Mouse (Mus musculus) limb, embryonic 14.5 days (tissue): ENCODE results near the gene Tnfaip8l2. TPM values are rescaled to one million over a fixed set of nuclear protein-coding genes. Genes with fewer than 3 reads are reported as not detected.

Experiments
- ATAC-seq: fragments of 200-750 bp; cut with Nextera tagmentation; 2 replicates; pipeline ENCODE4 v1.8.0; 2017; ENCODE audit warnings: low read depth, moderate number of reproducible peaks, moderate TSS enrichment; ENCODE audit not compliant: low FRiP score
- DNase-seq: peaks from one replicate; pipeline ENCODE4 v3.0.0-alpha.2; 2015; ENCODE audit warnings: low spot score
- H3K27ac ChIP-seq: fragments of 300-500 bp; sonication (generic); replicated peaks from 2 replicates; pipeline ENCODE4 v1.5.1; 2014; ENCODE audit warnings: low read depth, mild to moderate bottlenecking, low read length, moderate library complexity, mixed read lengths
- H3K27me3 ChIP-seq: fragments of 300-500 bp; sonication (generic); 2 replicates; pipeline ENCODE4 v1.6.1; 2014; ENCODE audit warnings: low read length, mixed read lengths; ENCODE audit not compliant: control insufficient read depth, insufficient read depth
- H3K36me3 ChIP-seq: fragments of 300-500 bp; sonication (generic); 2 replicates; pipeline ENCODE4 v1.6.1; 2014; ENCODE audit warnings: mild to moderate bottlenecking, low read length, moderate library complexity, mixed read lengths; ENCODE audit not compliant: control insufficient read depth, insufficient read depth
- H3K4me1 ChIP-seq: fragments of 300-500 bp; sonication (generic); 2 replicates; pipeline ENCODE4 v1.6.1; 2014; ENCODE audit warnings: antibody characterized with exemption, low read length, mixed read lengths; ENCODE audit not compliant: control insufficient read depth, insufficient read depth
- H3K4me2 ChIP-seq: fragments of 300-500 bp; sonication (generic); replicated peaks from 2 replicates; pipeline ENCODE4 v1.6.1; 2014; ENCODE audit warnings: low read depth, mild to moderate bottlenecking, low read length, moderate library complexity; ENCODE audit not compliant: severe bottlenecking
- H3K4me3 ChIP-seq: fragments of 300-500 bp; sonication (generic); replicated peaks from 2 replicates; pipeline ENCODE4 v1.5.1; 2014; ENCODE audit warnings: low read length
- H3K9ac ChIP-seq: fragments of 300-500 bp; sonication (generic); 2 replicates; pipeline ENCODE4 v1.6.1; 2014; ENCODE audit warnings: mild to moderate bottlenecking, low read depth, low read length, moderate library complexity; ENCODE audit not compliant: severe bottlenecking
- H3K9me3 ChIP-seq: fragments of 300-500 bp; sonication (generic); 2 replicates; pipeline ENCODE4 v1.6.1; 2016; ENCODE audit warnings: low read length; ENCODE audit not compliant: control insufficient read depth
- POLR2A ChIP-seq: fragments of 200-500 bp; IDR thresholded peaks from 2 replicates; pipeline ENCODE4 v1.8.0; 2012; ENCODE audit warnings: inconsistent platforms, mild to moderate bottlenecking, moderate library complexity, borderline replicate concordance; ENCODE audit not compliant: insufficient read depth, insufficient read length; ENCODE audit errors: extremely low read depth
- WGBS: fragments of 180-500 bp; shearing (Covaris S2); extraction: QIAGEN DNeasy Blood & Tissue Kit; methylation state at CpG from one replicate; pipeline ENCODE4 v1.1.7; 2014; 5-methylcytosine and 5-hydroxymethylcytosine counted together
- microRNA-seq: library from miRNA; unstranded; fragments of <30 nt; microRNA quantifications from one replicate; pipeline ENCODE4, GENCODE M21; 2016
- polyA plus RNA-seq, 2 experiments: library from polyadenylated mRNA; depleted of rRNA in 1 of 2; stranded (reverse) in 1 of 2; unstranded in 1 of 2; fragments of >200 nt; fragmentation: Nextera tagmentation in 1 of 2; extraction: Ambion mirVana in 1 of 2; gene quantifications; 2 replicates each; pipeline versions ENCODE4 v1.2.1 to v1.2.3; 2012 to 2014

The Tnfaip8l2 gene
- polyA plus RNA-seq, 2 experiments: 4.9 to 6.1 TPM

DNA sequence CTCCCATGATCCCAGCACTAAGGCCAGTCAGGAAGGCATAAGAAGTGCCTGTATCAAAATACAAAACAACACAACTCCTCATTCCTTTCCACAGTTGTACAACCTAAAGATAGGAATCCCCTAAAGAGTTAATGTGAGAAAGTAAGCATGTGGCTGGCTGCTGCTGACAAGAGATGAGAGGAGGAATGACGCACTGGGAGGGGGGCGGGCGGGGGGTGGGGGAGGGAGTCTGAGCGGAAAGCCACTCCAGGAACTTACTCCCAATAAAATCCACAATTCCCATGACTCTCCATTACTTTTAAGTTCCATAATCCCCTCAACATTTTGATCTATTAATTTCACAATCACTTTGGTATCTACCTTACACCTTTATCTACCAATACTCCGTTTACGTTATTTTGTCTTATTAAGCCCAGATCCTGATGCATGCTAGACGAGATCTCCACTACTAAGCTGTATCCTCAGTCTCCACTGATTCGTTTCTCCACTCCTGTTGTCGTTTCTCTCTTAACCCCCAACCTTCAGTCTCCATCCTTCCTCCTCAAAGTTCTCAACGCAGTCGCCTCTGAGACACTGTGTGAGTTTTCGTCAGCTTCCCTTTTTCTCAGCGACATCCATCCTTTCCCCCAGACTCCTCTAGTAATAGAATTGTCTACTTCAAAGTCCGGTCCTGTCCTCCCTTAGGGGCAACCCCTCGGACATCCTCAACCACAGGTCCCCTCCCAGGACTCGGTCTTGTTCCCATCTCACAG lies 36.4 kb downstream of the Tnfaip8l2 start:
- H3K4me3 ChIP-seq: peak overlapping the region; percentile 73
- no peaks in the 10 kb centered on the region for H3K27me3 ChIP-seq
- H3K27ac ChIP-seq: peak overlapping the region; percentile 75
- H3K4me1 ChIP-seq: peaks cover 11% of the 10 kb centered on the region
- H3K36me3 ChIP-seq: peaks cover 9% of the 10 kb centered on the region; the same call in 1 of the 2 replicates
- no peaks in the 10 kb centered on the region for H3K9me3 ChIP-seq
- peak overlapping the region; percentile 61 for H3K4me2 ChIP-seq
- H3K9ac ChIP-seq: peak overlapping the region; percentile 83
- TF ChIP-seq POLR2A: no peak
- WGBS: under 1% methylated on average over 16 of the region's 16 CpGs
- ATAC-seq (no peak), DNase-seq (no peak)

- DNase-seq (no peak), ATAC-seq (no peak)
- Histone ChIP-seq H3K27me3 (no peaks in the 10 kb centered on the region), H3K4me1 (peaks cover 9% of the 10 kb centered on the region), H3K36me3 (peaks cover 9% of the 10 kb centered on the region; the same call in 1 of the 2 replicates), H3K9me3 (no peaks in the 10 kb centered on the region), H3K27ac (no peak overlapping the region), H3K4me3 (peak overlapping the region; percentile 73), H3K9ac (peak overlapping the region; percentile 83; the same call in 1 of the 2 replicates), H3K4me2 (peak overlapping the region; percentile 61)
- 58% methylated on average over 4 of the region's 4 CpGs for WGBS
- no peak for TF ChIP-seq POLR2A
These were observed 37.0 kb downstream of the Tnfaip8l2 start for GRCm38 (mm10) chr3:95105121-95105520.

DNA sequence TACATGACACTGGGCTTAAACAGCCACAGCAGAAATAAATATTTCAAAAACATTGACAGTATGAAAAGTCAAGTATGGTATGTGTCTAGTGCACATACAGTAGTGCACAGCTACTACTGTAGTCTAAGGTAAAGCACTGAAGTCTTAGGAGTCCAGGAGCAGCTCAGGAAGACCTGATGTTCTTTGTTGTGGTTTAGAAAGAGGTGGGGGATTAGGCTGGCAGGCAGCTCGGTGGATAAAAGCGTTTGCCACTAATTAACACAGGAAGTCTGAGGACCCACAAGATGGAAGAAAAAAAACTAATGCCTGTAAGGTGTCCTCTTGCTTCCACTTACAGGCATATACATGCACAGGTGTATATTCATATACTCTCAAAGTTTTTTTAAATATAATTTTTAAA lies 41.3 kb downstream of the Tnfaip8l2 start:
- H3K4me1 ChIP-seq: peaks cover 9% of the 10 kb centered on the region
- no peaks in the 10 kb centered on the region for H3K9me3 ChIP-seq
- H3K27me3 ChIP-seq: no peaks in the 10 kb centered on the region
- no peak overlapping the region for H3K27ac ChIP-seq
- no peak for DNase-seq
- H3K36me3 ChIP-seq: peaks cover 18% of the 10 kb centered on the region; the same call in 1 of the 2 replicates
- no peak overlapping the region for H3K4me2 ChIP-seq
- H3K4me3 ChIP-seq: no peak overlapping the region
- 25% methylated on average over 2 of the region's 2 CpGs for WGBS
- no peak for ATAC-seq
- no peak overlapping the region for H3K9ac ChIP-seq
- TF ChIP-seq POLR2A: no peak

Small RNA genes lying within 50 kb of the gene (microRNA-seq; reads per million reads assigned to microRNA genes)
- not detected for gene Mir8099-1

Other genes starting within 250 kb of the Tnfaip8l2 start
- 28.7 and 32.9 TPM in 2 replicates for gene Selenbp1, start 209.3 kb downstream of the Tnfaip8l2 start, polyA plus RNA-seq (2012; rRNA removed)
- gene Selenbp1, start 209.3 kb downstream of the Tnfaip8l2 start, polyA plus RNA-seq (2014; fragmentation: Nextera tagmentation; extraction: Ambion mirVana): 29.5 and 34.9 TPM in 2 replicates
- gene Rfx5, start 188.3 kb downstream of the Tnfaip8l2 start, polyA plus RNA-seq (2012; rRNA removed): 29.9 and 36.4 TPM in 2 replicates
- gene Rfx5, start 188.3 kb downstream of the Tnfaip8l2 start, polyA plus RNA-seq (2014; fragmentation: Nextera tagmentation; extraction: Ambion mirVana): 12.5 and 12.9 TPM in 2 replicates
- gene Pi4kb, start 167.6 kb downstream of the Tnfaip8l2 start, polyA plus RNA-seq (2012; rRNA removed): 54.7 and 54.8 TPM in 2 replicates
- gene Pi4kb, start 167.6 kb downstream of the Tnfaip8l2 start, polyA plus RNA-seq (2014; fragmentation: Nextera tagmentation; extraction: Ambion mirVana): 30.4 and 35.6 TPM in 2 replicates
- 26.8 and 28.8 TPM in 2 replicates for gene Zfp687, start 126.9 kb downstream of the Tnfaip8l2 start, polyA plus RNA-seq (2012; rRNA removed)
- gene Zfp687, start 126.9 kb downstream of the Tnfaip8l2 start, polyA plus RNA-seq (2014; fragmentation: Nextera tagmentation; extraction: Ambion mirVana): 18.8 and 23.2 TPM in 2 replicates
- gene Psmd4, start 99.7 kb downstream of the Tnfaip8l2 start, polyA plus RNA-seq (2012; rRNA removed): 249 and 282 TPM in 2 replicates
- gene Psmd4, start 99.7 kb downstream of the Tnfaip8l2 start, polyA plus RNA-seq (2014; fragmentation: Nextera tagmentation; extraction: Ambion mirVana): 258 and 280 TPM in 2 replicates
- gene Pip5k1a, start 35.4 kb downstream of the Tnfaip8l2 start, polyA plus RNA-seq (2012; rRNA removed): 35.1 and 41.2 TPM in 2 replicates
- gene Pip5k1a, start 35.4 kb downstream of the Tnfaip8l2 start, polyA plus RNA-seq (2014; fragmentation: Nextera tagmentation; extraction: Ambion mirVana): 15.7 and 16.5 TPM in 2 replicates
- gene Vps72, start 31.3 kb downstream of the Tnfaip8l2 start, polyA plus RNA-seq (2012; rRNA removed): 125 and 130 TPM in 2 replicates
- gene Vps72, start 31.3 kb downstream of the Tnfaip8l2 start, polyA plus RNA-seq (2014; fragmentation: Nextera tagmentation; extraction: Ambion mirVana): 141 and 163 TPM in 2 replicates
- gene Tmod4, start 17.9 kb downstream of the Tnfaip8l2 start, polyA plus RNA-seq (2012; rRNA removed): 3.2 and 5.0 TPM in 2 replicates
- 2.9 and 3.7 TPM in 2 replicates for gene Tmod4, start 17.9 kb downstream of the Tnfaip8l2 start, polyA plus RNA-seq (2014; fragmentation: Nextera tagmentation; extraction: Ambion mirVana)
- gene Scnm1, start 8.3 kb downstream of the Tnfaip8l2 start, polyA plus RNA-seq (2012; rRNA removed): 85.0 and 106 TPM in 2 replicates
- gene Scnm1, start 8.3 kb downstream of the Tnfaip8l2 start, polyA plus RNA-seq (2014; fragmentation: Nextera tagmentation; extraction: Ambion mirVana): 65.7 and 73.1 TPM in 2 replicates
- 11.7 and 11.8 TPM in 2 replicates for gene Lysmd1, start 8.3 kb downstream of the Tnfaip8l2 start, polyA plus RNA-seq (2012; rRNA removed)
- gene Lysmd1, start 8.3 kb downstream of the Tnfaip8l2 start, polyA plus RNA-seq (2014; fragmentation: Nextera tagmentation; extraction: Ambion mirVana): 13.3 and 15.3 TPM in 2 replicates
- 56.5 and 79.0 TPM in 2 replicates for gene Sema6c, start 18.1 kb upstream of the Tnfaip8l2 start, polyA plus RNA-seq (2012; rRNA removed)
- 14.0 and 15.7 TPM in 2 replicates for gene Sema6c, start 18.1 kb upstream of the Tnfaip8l2 start, polyA plus RNA-seq (2014; fragmentation: Nextera tagmentation; extraction: Ambion mirVana)
- gene Gabpb2, start 75.6 kb upstream of the Tnfaip8l2 start, polyA plus RNA-seq (2012; rRNA removed): 26.2 and 26.4 TPM in 2 replicates
- gene Gabpb2, start 75.6 kb upstream of the Tnfaip8l2 start, polyA plus RNA-seq (2014; fragmentation: Nextera tagmentation; extraction: Ambion mirVana): 9.7 and 11.5 TPM in 2 replicates
- 76.1 and 93.1 TPM in 2 replicates for gene Cdc42se1, start 86.4 kb upstream of the Tnfaip8l2 start, polyA plus RNA-seq (2012; rRNA removed)
- 119 and 126 TPM in 2 replicates for gene Cdc42se1, start 86.4 kb upstream of the Tnfaip8l2 start, polyA plus RNA-seq (2014; fragmentation: Nextera tagmentation; extraction: Ambion mirVana)
- 38.5 and 42.4 TPM in 2 replicates for gene Mllt11, start 89.8 kb upstream of the Tnfaip8l2 start, polyA plus RNA-seq (2012; rRNA removed)
- 16.7 and 17.4 TPM in 2 replicates for gene Mllt11, start 89.8 kb upstream of the Tnfaip8l2 start, polyA plus RNA-seq (2014; fragmentation: Nextera tagmentation; extraction: Ambion mirVana)
- 0.87 and 0.89 TPM in 2 replicates for gene Gm128, start 99.2 kb upstream of the Tnfaip8l2 start, polyA plus RNA-seq (2012; rRNA removed)
- gene Gm128, start 99.2 kb upstream of the Tnfaip8l2 start, polyA plus RNA-seq (2014; fragmentation: Nextera tagmentation; extraction: Ambion mirVana): 0.50 and 0.63 TPM in 2 replicates
- 6.8 and 12.0 TPM in 2 replicates for gene Bnipl, start 108.8 kb upstream of the Tnfaip8l2 start, polyA plus RNA-seq (2012; rRNA removed)
- gene Bnipl, start 108.8 kb upstream of the Tnfaip8l2 start, polyA plus RNA-seq (2014; fragmentation: Nextera tagmentation; extraction: Ambion mirVana): 11.7 and 13.3 TPM in 2 replicates
- gene Mindy1, start 139.0 kb upstream of the Tnfaip8l2 start, polyA plus RNA-seq (2012; rRNA removed): 45.8 and 57.9 TPM in 2 replicates
- 45.6 and 47.5 TPM in 2 replicates for gene Mindy1, start 139.0 kb upstream of the Tnfaip8l2 start, polyA plus RNA-seq (2014; fragmentation: Nextera tagmentation; extraction: Ambion mirVana)
- 31.5 and 38.0 TPM in 2 replicates for gene Prune1, start 139.7 kb upstream of the Tnfaip8l2 start, polyA plus RNA-seq (2012; rRNA removed)
- gene Prune1, start 139.7 kb upstream of the Tnfaip8l2 start, polyA plus RNA-seq (2014; fragmentation: Nextera tagmentation; extraction: Ambion mirVana): 21.8 and 24.0 TPM in 2 replicates
- gene Anxa9, start 164.8 kb upstream of the Tnfaip8l2 start, polyA plus RNA-seq (2012; rRNA removed): 3.8 and 4.7 TPM in 2 replicates
- gene Anxa9, start 164.8 kb upstream of the Tnfaip8l2 start, polyA plus RNA-seq (2014; fragmentation: Nextera tagmentation; extraction: Ambion mirVana): 4.7 and 4.9 TPM in 2 replicates
- gene Cers2, start 172.4 kb upstream of the Tnfaip8l2 start, polyA plus RNA-seq (2012; rRNA removed): 183 TPM in 2 replicates
- gene Cers2, start 172.4 kb upstream of the Tnfaip8l2 start, polyA plus RNA-seq (2014; fragmentation: Nextera tagmentation; extraction: Ambion mirVana): 140 and 155 TPM in 2 replicates
- gene Setdb1, start 214.8 kb upstream of the Tnfaip8l2 start, polyA plus RNA-seq (2012; rRNA removed): 56.2 and 57.9 TPM in 2 replicates
- 44.2 and 51.7 TPM in 2 replicates for gene Setdb1, start 214.8 kb upstream of the Tnfaip8l2 start, polyA plus RNA-seq (2014; fragmentation: Nextera tagmentation; extraction: Ambion mirVana)